Mouse (Mus musculus) right cerebral cortex, postnatal 25 days (tissue): ENCODE results near the gene Fam189a2.
A peak's percentile ranks its signal among the peaks of the same experiment; 100 is the strongest.

Experiments
- DNase-seq: peaks from one replicate; pipeline ENCODE4 v3.0.0; 2022

Fam189a2 gene

DNA sequence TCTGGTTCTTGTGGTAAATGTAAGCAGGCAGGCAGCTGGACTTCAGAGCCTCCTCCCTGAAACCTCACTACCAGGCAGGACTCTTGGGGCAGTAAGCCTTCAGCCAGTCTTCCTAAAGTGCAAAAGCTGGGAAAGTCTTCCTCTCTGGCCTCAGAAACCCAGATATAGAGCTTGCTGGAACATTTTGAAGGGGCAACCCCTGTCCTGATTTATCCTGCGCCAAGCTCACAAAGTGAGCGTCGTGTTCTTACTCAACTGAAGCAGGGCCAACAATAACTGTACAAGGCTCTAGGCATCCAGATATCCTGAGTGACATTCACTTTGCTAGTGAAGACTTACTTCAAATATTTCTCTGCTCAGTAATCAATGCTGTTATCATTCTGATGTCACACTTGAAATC is 60.4 kb downstream of the Fam189a2 start:
- DNase-seq: no peak

DNA sequence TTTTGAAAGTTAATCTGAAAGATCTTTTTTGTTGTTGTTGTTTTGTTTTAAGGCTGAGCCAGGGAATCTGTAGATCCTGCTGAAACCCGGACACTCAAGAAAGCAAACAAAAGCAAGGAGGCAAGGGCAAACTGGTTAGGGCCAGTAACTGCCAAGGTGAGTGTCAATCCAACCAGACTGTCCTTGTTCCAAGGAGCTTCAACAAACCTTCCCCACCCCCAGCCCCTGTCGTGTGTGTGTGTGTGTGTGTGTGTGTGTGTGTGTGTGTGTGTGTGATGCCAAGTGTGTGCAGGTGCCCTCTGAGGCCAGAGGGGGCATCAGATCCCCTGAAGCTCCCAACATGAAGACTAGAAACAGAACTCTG is 62.0 kb downstream of the Fam189a2 start:
- DNase-seq: no peak

DNA sequence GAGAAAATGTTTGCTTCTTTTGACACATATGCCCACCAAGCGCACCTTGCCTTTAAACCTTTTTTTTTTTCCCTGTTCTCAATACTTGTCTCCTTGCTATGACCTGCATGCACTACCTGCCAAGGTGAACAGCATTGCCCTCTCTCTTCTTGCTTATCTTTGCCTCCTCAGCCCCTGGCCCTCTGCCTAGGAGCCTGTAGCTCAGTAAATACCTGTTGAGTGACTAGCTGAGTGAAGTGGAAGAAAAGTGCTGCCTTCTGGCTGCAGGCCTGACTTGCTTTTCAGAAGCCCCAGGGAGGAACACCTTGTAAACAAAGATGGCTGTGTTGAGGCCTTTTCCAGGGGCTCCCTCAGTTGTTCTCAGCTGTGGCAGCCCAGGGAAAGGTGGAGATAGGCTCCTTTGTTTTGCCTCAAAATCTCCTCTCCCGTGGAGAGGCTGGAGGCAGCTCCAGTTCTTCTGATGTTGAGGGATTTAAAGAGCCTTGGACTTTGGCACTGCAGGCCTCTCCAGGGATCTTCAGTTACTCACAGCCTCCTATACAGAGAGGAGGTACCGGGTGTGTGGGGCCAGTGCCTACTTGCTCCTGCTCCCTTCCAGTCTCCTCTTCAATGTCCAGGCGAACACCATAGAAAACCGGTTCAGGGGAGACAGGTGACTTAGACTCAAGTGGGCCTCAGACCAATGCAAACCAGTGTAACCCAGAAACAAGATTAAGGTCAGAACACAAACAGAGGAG is 62.5 kb downstream of the Fam189a2 start:
- no peak for DNase-seq

DNA sequence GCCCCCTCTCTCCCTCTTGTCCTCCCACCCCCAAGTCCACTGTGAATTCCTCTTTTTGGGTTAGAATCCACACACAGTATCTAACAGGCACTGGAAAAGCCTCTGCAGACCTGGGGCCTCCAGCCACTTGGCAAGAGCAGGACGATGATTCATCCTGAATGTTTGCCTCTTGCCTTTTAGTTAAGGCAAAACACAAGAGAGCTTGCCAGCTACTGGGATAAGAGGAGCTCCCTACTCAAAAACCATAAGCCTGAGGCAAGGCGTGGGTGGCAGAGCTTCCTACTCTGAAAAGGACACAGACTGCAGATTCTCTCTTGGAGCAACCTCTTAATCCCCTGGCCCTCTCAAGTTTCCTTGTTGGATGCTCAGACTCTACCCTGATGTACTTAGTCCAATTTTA is 63.7 kb downstream of the Fam189a2 start:
- peak; percentile 60 for DNase-seq

DNA sequence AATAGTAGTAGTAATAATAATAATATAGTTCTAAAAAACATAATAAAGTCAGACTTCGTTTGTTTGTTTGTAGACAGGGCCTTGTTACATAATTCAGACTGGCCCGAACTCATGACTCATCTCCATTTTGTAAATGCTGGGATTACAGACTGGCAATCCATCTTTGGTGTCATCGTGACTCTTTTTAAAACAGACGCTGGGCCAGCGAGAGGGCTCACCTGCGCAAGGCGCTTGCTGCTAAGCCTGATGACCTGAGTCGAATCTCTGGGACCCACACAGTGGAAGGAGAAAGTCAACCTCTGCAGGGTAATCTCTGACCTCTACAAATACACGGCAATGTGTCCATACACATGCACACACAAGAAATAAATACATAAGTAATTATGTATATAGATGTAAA is 64.4 kb downstream of the Fam189a2 start:
- DNase-seq: no peak

DNA sequence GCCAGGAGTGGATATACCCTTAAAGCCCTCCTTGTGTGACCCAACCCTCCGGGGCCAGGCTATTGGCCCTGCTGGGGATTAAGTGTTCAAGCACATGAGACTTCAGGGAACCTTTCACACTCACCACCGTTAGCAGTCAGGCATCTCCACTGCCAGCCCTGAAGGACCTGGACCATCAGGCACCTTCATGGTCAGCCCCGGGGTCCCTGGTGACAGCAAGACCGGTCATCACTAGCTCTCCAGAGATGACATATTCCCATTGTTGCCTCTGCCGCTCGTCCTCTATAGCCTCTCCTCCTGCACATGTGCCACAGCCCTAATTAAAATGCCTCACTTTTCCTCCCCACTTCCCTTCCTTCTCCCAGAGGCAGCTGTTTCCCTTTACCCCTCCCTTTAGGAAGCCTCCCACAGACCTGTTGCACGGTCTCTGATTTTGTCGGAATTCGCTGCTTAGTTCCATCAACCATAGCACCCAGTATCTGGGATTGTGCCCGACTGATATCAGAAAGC is 66.4 kb downstream of the Fam189a2 start:
- no peak for DNase-seq

DNA sequence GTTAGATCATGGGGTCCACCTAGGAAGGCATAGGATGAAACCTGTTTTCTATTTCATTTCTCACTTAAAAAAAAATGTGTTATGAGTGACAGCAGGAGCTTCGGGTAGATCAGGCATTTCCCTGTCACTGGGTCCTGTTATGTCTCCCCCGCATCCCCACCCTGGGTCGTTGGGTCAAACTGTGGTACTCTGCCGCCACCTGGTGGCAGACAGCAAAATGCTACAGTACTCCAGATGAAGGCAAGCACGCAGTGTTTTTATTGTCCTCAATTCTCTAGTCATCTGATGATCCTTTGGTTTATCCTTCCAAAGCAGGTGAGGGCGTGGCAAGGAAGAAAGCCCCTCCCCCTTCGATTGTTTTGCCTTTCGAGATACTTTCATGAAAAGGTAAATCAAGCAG is 69.3 kb downstream of the Fam189a2 start:
- DNase-seq: peak; percentile 61

DNA sequence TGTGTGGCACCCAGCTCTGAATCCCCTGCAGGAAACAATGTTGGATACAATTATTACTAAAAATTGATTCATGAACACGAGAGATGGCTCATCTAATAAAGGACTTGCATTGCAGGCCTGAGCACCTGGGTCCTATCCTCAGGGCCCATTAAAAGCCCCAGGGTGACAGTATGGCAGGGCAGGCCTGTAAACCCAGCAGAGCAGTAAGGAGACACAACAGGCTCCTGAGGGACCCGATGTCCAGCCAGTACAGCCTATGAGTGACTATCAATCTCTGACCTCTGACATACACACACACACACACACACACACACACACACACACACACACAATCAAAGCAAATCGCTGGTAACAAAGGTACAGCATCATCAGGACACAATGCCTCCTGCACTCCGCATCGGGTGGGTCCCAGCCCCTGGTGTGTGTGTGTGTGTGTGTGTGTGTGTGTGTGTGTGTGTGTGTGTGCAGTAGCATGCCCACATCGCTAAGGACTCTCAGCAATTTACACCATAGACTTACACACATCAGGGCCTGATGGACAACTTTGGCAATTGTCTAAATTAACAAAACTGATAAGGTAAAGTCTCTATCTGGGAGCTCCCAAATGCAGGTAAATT is 69.9 kb downstream of the Fam189a2 start:
- DNase-seq: no peak

DNA sequence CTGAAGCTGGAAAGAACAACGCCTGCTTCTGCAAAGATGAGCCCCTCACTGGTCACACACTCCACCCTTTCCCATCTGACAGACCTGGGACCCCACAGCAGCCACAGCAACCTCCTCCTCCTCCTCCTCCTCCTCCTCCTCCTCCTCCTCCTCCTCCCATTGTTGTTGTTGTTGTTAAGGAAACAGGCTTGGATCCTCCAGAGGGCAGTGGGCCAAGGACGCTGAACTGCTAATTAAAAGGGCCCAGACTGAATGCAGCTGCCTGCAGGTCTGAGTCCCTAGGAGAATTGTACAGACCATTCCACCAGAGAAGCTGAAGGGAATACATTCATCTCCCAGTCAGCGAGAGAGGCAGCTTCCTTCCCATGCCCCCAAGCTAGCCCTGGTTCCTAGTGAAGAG is 70.5 kb downstream of the Fam189a2 start:
- no peak for DNase-seq

DNA sequence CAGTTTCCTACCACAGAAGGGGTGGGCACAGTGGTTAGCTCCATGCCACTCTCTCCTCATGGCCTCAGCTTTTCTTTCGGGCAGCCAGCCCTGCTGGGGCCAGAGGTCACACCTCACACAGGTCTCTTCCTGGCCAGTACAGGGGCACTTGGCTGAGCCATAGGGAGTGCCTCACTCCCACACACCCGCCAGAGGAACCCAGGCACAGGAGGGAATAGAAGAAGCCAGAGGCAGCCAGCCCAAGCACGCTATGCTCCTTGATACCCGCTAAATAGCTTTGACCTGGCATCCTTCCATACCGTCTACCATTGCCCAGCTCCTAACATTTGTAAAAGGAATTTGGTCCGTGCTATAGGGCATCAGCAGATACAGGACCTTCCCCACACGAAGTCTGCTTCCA is 70.9 kb downstream of the Fam189a2 start:
- DNase-seq: no peak

DNA sequence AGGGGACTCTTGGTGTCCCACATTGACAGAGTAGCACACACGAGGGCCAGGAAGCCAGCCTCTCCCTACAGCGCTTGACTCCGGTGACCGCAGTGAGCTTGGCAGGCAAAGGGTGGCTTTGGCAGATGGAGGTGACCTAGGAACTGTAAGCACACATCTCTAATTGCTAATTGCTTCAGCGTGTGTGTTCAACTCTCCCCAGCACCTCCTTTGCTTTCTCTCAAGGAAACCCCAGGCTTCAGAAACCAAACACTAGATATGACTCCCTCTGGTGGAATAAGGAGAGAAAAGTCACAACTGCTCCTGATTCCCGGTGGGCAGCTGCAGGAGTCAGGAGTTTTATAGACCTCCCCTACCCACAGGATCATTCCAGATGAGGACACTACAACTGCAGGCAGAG is 71.9 kb downstream of the Fam189a2 start:
- no peak for DNase-seq

DNA sequence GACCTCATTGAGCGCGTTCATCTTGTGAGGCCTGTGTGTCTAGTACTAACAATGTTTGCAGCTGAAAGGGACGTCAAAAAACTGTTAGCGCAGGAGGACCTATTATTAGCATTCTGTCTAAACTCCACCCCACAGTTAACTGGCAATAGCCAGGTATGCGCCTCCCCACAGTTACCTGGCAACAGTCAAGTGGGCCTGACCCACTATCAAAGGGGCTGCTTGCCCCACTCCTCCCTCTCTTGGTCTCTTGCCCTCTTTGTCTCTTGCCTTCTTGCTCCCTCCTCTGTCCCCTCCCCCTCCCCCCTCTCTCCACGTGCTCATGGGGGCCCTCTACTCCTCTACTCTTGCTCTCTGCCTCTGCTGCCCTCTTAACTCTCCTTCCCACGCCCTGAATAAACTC is 73.3 kb downstream of the Fam189a2 start:
- DNase-seq: no peak

DNA sequence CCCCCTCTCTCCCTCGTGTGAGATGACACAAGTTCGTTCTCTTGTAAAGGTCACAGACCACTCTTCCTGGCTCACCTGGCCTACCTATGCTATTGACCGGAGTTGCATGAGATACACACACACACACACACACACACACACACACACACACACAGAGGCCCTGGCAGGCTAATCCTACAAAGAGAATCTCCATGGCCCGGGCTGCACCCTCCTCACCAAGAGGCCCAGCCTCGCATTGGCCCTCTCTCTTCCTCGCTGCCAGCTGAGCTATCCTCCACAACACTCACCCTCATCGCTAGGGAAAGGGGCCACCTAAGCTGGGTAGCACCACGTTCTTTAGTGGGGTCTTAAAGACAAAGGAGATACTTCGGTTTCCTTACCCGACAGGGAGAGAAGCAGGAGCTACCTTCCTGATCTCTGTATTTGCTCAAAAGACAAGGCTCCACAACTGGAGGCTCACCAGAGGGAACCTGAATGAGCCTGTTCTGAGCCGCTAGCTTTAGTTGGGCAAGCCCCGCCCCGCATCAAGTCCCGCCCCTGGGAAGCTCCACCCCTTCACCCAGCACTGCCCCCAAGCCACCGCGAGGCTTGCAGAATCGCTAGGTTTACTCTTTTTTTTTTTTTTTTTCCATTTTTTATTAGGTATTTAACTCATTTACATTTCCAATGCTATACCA is 74.4 kb downstream of the Fam189a2 start:
- DNase-seq: no peak

DNA sequence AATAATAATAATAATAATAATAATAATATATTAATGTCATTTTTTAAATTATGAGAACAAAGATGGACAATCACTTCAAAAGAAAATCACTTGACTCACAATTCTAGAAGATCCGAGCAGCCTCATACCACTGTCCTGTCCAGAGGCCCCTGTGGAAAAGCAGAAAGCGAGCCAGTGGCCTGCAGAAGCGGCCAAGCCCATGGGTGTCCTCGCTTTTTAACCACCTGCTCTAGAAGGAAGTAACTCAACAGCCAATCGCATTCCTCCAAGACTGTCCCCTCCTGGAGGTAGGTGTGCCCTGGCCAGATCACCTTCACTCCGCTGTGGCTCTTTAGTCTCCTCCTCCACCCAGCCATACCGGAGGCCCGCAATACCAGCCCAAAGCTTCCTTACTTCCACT is 75.4 kb downstream of the Fam189a2 start:
- DNase-seq: no peak

DNA sequence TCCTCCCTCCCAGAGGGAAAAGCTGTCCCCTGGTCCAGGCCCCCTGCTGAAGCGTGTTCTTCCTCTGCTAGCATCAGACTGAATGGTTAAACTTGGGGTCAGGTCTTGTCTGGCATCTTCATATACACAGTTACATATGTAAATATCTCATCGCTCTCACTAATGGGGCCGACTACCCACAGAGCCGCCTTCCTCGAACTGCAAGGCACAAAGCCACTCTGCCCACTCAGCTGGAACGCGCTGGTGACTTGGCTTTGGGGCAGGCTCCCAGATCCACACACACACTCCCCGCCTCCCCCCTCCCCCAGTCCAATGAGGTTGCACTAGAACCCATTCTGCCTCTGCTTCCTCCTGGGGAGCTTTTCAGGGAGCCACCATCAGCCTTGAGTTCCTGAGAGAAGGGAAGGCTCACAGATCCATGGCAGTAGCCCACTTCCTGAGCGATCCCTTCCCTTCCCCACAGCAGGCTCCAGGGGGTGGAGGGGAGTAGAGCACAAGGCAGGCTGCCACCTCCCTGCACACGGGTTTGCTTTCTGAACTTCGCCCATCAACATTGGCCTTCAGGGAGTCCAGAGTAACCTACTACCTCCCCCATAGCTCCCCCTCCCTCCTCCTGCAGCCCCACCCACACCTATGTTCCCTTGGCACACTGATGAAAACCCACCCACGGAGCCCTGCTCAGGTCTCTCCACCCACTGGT is 82.4 kb downstream of the Fam189a2 start:
- no peak for DNase-seq

DNA sequence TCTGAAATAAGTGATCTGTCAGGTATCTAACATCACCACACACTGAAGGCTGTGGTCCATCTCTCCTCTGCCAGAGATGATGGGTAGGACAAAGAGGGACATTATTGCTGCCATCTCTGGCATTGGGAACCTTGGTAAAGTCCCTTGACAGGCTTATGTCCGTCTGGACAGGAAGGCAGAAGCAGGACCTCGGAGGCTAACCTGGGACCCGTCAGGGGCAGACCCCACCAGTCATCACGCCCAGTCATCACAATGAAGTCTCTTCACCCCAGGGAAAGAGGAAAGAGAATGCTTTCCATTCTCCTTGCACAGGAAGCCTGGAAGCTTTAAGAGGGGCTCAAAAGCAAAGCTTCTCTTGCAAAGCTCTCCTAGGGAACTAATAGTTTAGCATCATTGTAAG is 82.9 kb downstream of the Fam189a2 start:
- DNase-seq: no peak

DNA sequence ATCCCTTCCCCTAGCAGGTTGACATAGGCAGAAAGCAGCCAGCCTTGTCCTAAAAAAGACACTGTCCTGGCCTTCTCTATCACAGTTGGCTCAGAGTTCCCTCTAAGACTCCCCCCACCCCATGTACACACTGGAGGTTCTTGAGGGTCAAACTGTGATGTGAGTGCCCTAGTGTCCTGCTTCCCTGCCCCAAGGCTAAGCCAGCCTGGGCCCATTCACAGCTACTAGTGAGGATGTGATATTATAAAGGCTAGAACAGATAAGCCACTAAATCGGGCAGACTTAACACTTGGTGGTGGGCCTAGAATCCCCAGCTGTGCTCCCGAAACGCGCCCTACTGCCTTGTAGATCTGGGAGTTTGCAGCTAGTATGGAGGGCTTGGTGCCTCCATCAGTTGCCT is 84.1 kb downstream of the Fam189a2 start:
- DNase-seq: no peak

DNA sequence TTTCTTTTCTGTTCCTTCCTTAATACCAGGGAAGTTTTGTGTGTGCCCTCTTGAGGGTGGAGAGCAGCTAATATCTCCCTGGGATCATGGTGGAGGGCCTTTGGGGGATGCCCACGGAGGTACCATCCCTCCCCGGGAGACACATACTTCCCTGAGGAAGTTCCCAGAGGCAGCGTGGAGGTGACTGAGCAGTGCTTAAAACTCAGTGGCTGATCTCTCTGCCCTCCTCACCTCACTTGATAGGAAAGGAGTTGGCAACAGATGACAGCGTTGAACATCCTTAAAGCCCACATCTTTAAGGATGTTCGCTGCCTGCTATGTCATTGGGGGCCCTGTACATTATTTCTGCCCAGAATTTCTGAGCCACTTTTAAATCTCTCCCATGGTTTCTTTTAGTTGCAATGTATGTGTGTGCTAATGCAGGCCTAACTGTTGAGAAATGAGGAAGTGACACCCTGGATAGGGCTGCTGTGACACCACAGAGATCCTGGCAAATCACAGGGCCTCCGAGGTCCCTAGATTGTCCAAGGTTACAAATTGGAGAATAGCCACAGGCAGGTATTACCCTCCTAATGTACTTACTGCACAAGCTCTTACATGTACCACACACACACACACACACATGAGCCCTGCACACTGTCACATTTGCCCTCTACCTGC is 84.7 kb downstream of the Fam189a2 start:
- DNase-seq: no peak

DNA sequence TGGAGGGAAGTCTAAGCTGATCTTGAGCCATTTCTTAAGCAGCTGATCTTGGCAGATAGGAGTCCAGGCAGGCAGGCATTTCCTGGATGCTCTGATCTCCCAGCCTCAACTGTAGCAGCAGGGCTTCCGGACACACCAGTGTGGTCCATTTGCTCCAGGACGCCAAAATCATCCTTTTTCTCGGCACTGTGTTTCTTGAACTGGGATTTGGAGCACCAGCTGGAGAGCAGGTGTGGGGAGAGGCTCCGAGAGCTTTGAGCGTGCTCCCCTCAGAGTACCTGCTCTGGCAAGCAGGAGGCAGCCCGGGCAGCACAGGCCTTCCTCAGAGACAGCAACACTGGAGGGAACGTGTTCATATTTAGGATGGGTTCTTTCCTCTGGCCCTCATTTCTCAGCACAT is 87.9 kb downstream of the Fam189a2 start:
- DNase-seq: no peak

DNA sequence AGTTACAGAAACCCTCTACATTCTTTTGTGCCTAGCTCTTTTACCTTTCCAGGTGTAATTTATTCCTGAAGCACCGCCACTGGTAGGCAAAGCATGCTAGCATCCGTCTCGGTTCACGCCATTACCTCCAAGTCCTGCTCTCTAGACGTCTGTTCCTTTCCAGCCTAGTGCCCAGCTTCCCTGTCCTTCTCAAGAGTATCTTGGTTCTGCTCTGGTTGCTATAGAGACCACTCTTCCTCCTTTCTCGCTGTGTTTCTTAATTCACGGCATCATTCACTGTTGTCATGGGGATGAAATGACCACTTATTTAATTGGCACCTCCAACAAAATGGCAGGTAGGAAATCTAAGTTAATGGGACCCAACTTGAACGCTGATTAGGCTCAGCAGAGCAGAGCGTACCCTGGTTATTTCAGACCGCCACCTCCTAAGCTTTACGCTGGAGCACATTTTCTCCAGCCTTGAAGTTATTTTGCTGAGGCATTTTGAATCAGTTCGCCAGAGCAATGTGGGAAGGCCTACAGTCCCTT is 89.3 kb downstream of the Fam189a2 start:
- DNase-seq: no peak

DNA sequence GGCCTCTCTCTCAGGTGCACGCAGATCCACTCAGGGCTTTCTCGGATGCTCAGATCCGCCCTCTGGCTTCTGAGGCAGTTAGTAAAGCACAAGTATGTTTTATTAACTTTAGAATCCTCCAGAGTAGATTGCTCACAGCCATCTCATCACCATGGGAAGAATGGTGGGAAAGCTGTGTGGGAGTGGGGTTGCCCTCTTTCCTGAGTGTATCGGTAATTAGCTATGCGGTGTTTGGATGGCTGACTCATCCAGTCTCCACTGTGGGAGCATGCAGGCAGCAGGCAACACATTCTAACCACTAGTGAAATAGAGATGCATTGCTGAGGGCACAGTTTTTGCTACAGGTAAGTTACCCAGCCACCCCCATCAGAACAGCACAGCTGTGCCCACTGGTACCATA is 100.0 kb downstream of the Fam189a2 start:
- DNase-seq: peak; percentile 48

DNA sequence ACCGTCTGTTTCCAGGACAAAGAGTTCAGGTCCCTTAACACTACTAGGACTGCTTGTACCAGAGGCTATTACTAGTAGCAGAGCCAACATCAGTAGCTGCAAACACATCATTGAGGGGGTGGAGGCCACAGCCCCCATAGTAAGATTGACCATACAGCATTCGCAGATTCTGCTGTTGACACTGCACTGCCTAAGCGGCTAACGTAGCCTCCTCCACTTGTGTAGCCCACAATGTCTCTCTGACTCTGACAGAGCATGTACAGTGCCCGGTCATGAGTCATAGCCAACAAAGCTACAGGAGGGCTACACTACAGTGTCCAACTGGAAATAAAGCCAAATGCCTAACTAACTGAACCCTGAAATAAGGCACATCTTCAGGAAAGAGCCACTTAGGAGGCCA is 105.3 kb downstream of the Fam189a2 start:
- DNase-seq: no peak

DNA sequence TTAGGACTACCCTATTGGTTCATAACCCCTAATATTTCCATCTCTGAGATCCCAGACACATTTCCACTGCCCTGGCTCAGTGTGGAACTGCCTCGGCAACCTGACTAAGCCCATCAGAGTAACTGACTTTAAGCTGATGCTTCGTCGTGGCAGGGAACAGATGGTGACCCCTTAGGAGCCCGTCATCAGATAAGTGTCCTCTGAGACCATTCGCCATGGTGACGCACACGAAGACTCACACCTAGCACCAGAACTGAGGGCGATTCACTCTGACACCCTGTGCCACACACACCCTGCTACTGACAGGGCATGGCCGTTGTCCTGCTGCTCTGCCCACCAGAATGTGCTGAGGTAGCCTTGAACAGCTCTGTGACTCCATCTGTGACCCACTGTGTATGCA is 106.0 kb downstream of the Fam189a2 start:
- DNase-seq: no peak
